Mouse (Mus musculus) MEL (cell line): ENCODE measurements at regions not wholly inside any gene's neighbourhood (a gene's known extent, or its start where the extent isn't known, plus 50 kb on each side); places are given as distances from the start of the nearest gene placed in this dataset.

Experiments used
- GATA1 ChIP-seq: IDR thresholded peaks from 2 replicates; pipeline ENCODE4 v1.6.1; 2011; ENCODE audit warnings: low read depth, low read length, improper control_type of control experiment
- POLR2A ChIP-seq, 2 experiments: IDR thresholded peaks; 2 replicates each; pipeline ENCODE4 v1.6.1; 2011 to 2012; ENCODE audit warnings: low read length in 2 of 2, mild to moderate bottlenecking in 2 of 2, control low read depth in 1 of 2, improper control_type of control experiment in 1 of 2, low read depth in 1 of 2, moderate library complexity in 1 of 2; ENCODE audit not compliant: control insufficient read depth in 1 of 2, insufficient read depth in 1 of 2, poor library complexity in 1 of 2

- TF ChIP-seq POLR2A (IDR thresholded peaks at IDR 0.05; ENCODE audit: control insufficient read depth in 1 of 2, insufficient read depth in 1 of 2, low read depth in 1 of 2, low read length in 2 of 2, poor library complexity in 1 of 2): no peak
- no peak for TF ChIP-seq GATA1
Observed at GRCm38 (mm10) chr7:116609406-116609805, 105.2 kb downstream of the Nucb2 start.
